Mouse (Mus musculus): ENCODE measurements around the gene Gusb. TPM values are rescaled to one million over a fixed set of nuclear protein-coding genes. Genes with fewer than 3 reads are reported as not detected.
"Not testable (repeated sequence)": the region's sequence is repeated elsewhere in the genome, so short reads cannot be mapped to it uniquely, and the experiment has no call there.

Gene Gusb
- polyA plus RNA-seq, 1 experiment from 2014 or later: 34.1 TPM

- Histone ChIP-seq H3K27me3 (no peaks in the 10 kb centered on the region), H3K4me1 (replicated peaks) (0 out of 2 replicates have a peak, but pooled peaks cover 5% of the 10 kb centered on the region), H3K27ac (replicated peaks) (no peak overlapping the region), H3K4me3 (replicated peaks) (no peak overlapping the region), H3K36me3 (replicated peaks) (peaks cover 68% of the 10 kb centered on the region), H3K9ac (no peak overlapping the region), H3K4me2 (no peak overlapping the region), H3K9me3 (replicated peaks) (no peaks in the 10 kb centered on the region)
- no peak for ATAC-seq (ENCODE audit: insufficient read depth)
- WGBS (ENCODE audit: insufficient replicate concordance): 66% methylated on average over 4 of the region's 4 CpGs
These were observed 38.4 kb upstream of the Gusb start for GRCm38 (mm10) chr5:130041262-130041661.

GRCm38 (mm10) chr5:130040797-130041196, 37.9 kb upstream of the Gusb start:
- H3K27me3 ChIP-seq: no peaks in the 10 kb centered on the region
- no peak overlapping the region for H3K9ac ChIP-seq
- no peaks in the 10 kb centered on the region for H3K9me3 ChIP-seq (replicated peaks)
- ATAC-seq (ENCODE audit: insufficient read depth): no peak
- H3K36me3 ChIP-seq (replicated peaks): peaks cover 65% of the 10 kb centered on the region
- H3K4me2 ChIP-seq: no peak overlapping the region
- H3K27ac ChIP-seq (replicated peaks): no peak overlapping the region
- 80% methylated on average over 4 of the region's 4 CpGs for WGBS (ENCODE audit: insufficient replicate concordance)
- H3K4me3 ChIP-seq (replicated peaks): no peak overlapping the region
- 0 out of 2 replicates have a peak, but pooled peaks cover 5% of the 10 kb centered on the region for H3K4me1 ChIP-seq (replicated peaks)

GRCm38 (mm10) chr5:130037752-130038455, 35.1 kb upstream of the Gusb start:
- H3K9ac ChIP-seq: no peak overlapping the region
- peaks cover 59% of the 10 kb centered on the region for H3K36me3 ChIP-seq (replicated peaks)
- no peak overlapping the region for H3K27ac ChIP-seq (replicated peaks)
- no peaks in the 10 kb centered on the region for H3K9me3 ChIP-seq (replicated peaks)
- WGBS (ENCODE audit: insufficient replicate concordance): 66% methylated on average over 19 of the region's 19 CpGs
- no peak for ATAC-seq (ENCODE audit: insufficient read depth)
- H3K4me1 ChIP-seq (replicated peaks): peaks cover 13% of the 10 kb centered on the region
- H3K4me3 ChIP-seq (replicated peaks): no peak overlapping the region
- H3K27me3 ChIP-seq: no peaks in the 10 kb centered on the region
- no peak overlapping the region for H3K4me2 ChIP-seq

- WGBS (ENCODE audit: insufficient replicate concordance): 48% methylated on average over 2 of the region's 2 CpGs
- H3K4me3 ChIP-seq (replicated peaks); H3K27me3 ChIP-seq; ATAC-seq (ENCODE audit: insufficient read depth); H3K27ac ChIP-seq (replicated peaks); H3K9ac ChIP-seq; H3K4me2 ChIP-seq; H3K9me3 ChIP-seq (replicated peaks): not testable (repeated sequence)
- H3K36me3 ChIP-seq (replicated peaks): peaks cover 44% of the 10 kb centered on the region
- peaks cover 28% of the 10 kb centered on the region for H3K4me1 ChIP-seq (replicated peaks)
These were observed 33.5 kb upstream of the Gusb start for GRCm38 (mm10) chr5:130036300-130036699.

GRCm38 (mm10) chr5:130033869-130034268, 31.0 kb upstream of the Gusb start:
- Histone ChIP-seq H3K4me1 (replicated peaks) (peaks cover 43% of the 10 kb centered on the region), H3K9ac (no peak overlapping the region), H3K27me3 (no peaks in the 10 kb centered on the region), H3K4me3 (replicated peaks) (no peak overlapping the region), H3K27ac (replicated peaks) (peak overlapping the region; percentile 14; the same call in 1 of the 2 replicates), H3K36me3 (replicated peaks) (peaks cover 24% of the 10 kb centered on the region), H3K9me3 (replicated peaks) (no peaks in the 10 kb centered on the region), H3K4me2 (no peak overlapping the region)
- ATAC-seq (ENCODE audit: insufficient read depth): 0 out of 2 replicates have a peak, but pooled peaks have one; percentile 4
- WGBS (ENCODE audit: insufficient replicate concordance): 44% methylated on average over 2 of the region's 2 CpGs

GRCm38 (mm10) chr5:130031410-130032390, 28.9 kb upstream of the Gusb start:
- no peak overlapping the region; the same call in 1 of the 2 replicates for H3K27ac ChIP-seq (replicated peaks)
- no peak overlapping the region for H3K4me2 ChIP-seq
- H3K27me3 ChIP-seq: peaks cover 11% of the 10 kb centered on the region
- WGBS (ENCODE audit: insufficient replicate concordance): 83% methylated on average over 19 of the region's 19 CpGs
- no peak overlapping the region for H3K4me3 ChIP-seq (replicated peaks)
- H3K9ac ChIP-seq: no peak overlapping the region
- H3K9me3 ChIP-seq (replicated peaks): no peaks in the 10 kb centered on the region
- peaks cover 8% of the 10 kb centered on the region for H3K36me3 ChIP-seq (replicated peaks)
- no peak for ATAC-seq (ENCODE audit: insufficient read depth)
- H3K4me1 ChIP-seq (replicated peaks): peaks cover 49% of the 10 kb centered on the region

- whole genome bisulfite sequencing (ENCODE audit: insufficient replicate concordance): 1% methylated on average over 51 of the region's 51 CpGs
- Histone ChIP-seq H3K4me1 (replicated peaks) (peaks cover 55% of the 10 kb centered on the region), H3K27ac (replicated peaks) (peak within 1 kb of the TSS; percentile 90), H3K4me2 (peak within 1 kb of the TSS; percentile 86), H3K9ac (peak within 1 kb of the TSS; percentile 91), H3K36me3 (replicated peaks) (no peaks in the 10 kb centered on the region), H3K27me3 (peaks cover 14% of the 10 kb centered on the region), H3K9me3 (replicated peaks) (no peaks in the 10 kb centered on the region), H3K4me3 (replicated peaks) (peak within 1 kb of the TSS; percentile 94)
- ATAC-seq (ENCODE audit: insufficient read depth): peak; percentile 80
These were observed 26.5 kb upstream of the Gusb start, which contains the start of the genes Asl and Crcp for GRCm38 (mm10) chr5:130029142-130029897. TSS of gene Asl (minus strand) at chr5:130029247. TSS of gene Crcp (plus strand) at chr5:130029290.

GRCm38 (mm10) chr5:130027696-130028095, 24.8 kb upstream of the Gusb start:
- H3K4me3 ChIP-seq (replicated peaks): no peak overlapping the region
- H3K9ac ChIP-seq: no peak overlapping the region
- WGBS (ENCODE audit: insufficient replicate concordance): 68% methylated on average over 7 of the region's 7 CpGs
- H3K36me3 ChIP-seq (replicated peaks): no peaks in the 10 kb centered on the region
- peaks cover 14% of the 10 kb centered on the region for H3K27me3 ChIP-seq
- peaks cover 54% of the 10 kb centered on the region for H3K4me1 ChIP-seq (replicated peaks)
- H3K4me2 ChIP-seq: no peak overlapping the region
- H3K9me3 ChIP-seq (replicated peaks): no peaks in the 10 kb centered on the region
- no peak for ATAC-seq (ENCODE audit: insufficient read depth)
- H3K27ac ChIP-seq (replicated peaks): no peak overlapping the region

GRCm38 (mm10) chr5:130027134-130027533, 24.3 kb upstream of the Gusb start:
- ATAC-seq (ENCODE audit: insufficient read depth): no peak
- 56% methylated on average over 5 of the region's 5 CpGs for WGBS (ENCODE audit: insufficient replicate concordance)
- Histone ChIP-seq H3K9ac (no peak overlapping the region), H3K9me3 (replicated peaks) (no peaks in the 10 kb centered on the region), H3K36me3 (replicated peaks) (no peaks in the 10 kb centered on the region), H3K27me3 (peaks cover 14% of the 10 kb centered on the region), H3K4me3 (replicated peaks) (no peak overlapping the region), H3K4me2 (no peak overlapping the region), H3K27ac (replicated peaks) (no peak overlapping the region), H3K4me1 (replicated peaks) (peaks cover 48% of the 10 kb centered on the region)

GRCm38 (mm10) chr5:130023767-130024539, 21.1 kb upstream of the Gusb start:
- Histone ChIP-seq H3K9ac (peak overlapping the region; percentile 66), H3K4me3 (replicated peaks) (peak overlapping the region; percentile 67), H3K4me1 (replicated peaks) (peaks cover 40% of the 10 kb centered on the region), H3K27ac (replicated peaks) (peak overlapping the region; percentile 89), H3K4me2 (peak overlapping the region; percentile 90), H3K36me3 (replicated peaks) (0 out of 2 replicates have a peak, but pooled peaks cover 2% of the 10 kb centered on the region), H3K27me3 (peaks cover 14% of the 10 kb centered on the region), H3K9me3 (replicated peaks) (no peaks in the 10 kb centered on the region)
- ATAC-seq (ENCODE audit: insufficient read depth): peak; percentile 87
- WGBS (ENCODE audit: insufficient replicate concordance): under 1% methylated on average over 32 of the region's 32 CpGs
